Mouse (Mus musculus): ENCODE results near the gene Adam19.

The Adam19 gene

DNA sequence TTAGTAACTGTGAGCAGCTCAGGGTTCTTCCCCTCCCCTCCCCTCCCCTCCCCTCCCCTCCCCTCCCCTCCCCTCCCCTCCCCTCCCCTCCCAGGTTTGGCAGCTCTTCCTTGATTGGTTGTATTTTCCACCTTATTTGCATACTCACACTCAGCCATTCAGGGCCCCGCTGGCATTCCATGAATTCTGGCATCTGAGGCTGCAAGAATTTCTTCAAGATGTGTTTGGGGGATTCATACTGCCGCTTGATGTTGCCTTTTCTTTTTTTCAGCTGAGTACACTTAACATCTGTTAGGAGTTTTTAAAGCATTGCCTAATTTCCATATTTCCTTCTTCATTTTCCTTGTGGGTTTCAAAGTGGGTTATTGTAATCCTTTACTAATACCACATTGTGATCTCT is 132.5 kb downstream of the Adam19 start:
- no peak for DNase-seq (ENCODE audit: extremely low read depth, low read depth, low spot score)

DNA sequence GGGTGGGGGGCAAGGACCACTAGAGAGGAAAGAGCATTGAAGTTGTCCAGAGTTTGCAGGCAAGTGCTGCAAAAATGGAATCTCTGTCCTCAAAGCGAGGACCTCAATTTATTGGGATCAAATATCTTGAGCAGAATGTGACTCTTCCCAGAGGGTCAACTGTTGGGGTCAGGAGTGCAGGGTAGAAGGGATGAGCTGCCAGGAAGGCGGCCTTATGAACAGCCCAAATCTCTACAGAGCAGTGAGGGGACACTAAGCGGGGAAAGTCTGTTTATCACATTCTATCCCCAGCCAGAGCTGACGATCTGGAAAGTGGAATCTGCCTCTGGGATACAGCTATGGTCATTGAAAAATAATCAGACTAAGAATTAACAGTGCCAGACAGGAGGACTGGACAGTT is 138.4 kb downstream of the Adam19 start:
- no peak for DNase-seq (ENCODE audit: extremely low read depth, low read depth, low spot score)
